Mouse (Mus musculus) hindbrain, embryonic 10.5 days (tissue): ENCODE measurements at regions not wholly inside any gene's neighbourhood (a gene's known extent, or its start where the extent isn't known, plus 50 kb on each side); places are given as distances from the start of the nearest gene placed in this dataset.

Experiments
- DNase-seq: peaks from one replicate; pipeline ENCODE4 v3.0.0-alpha.2; 2017; ENCODE audit warnings: low spot score
- H3K27ac ChIP-seq: fragments of 300-500 bp; sonication (generic); 2 replicates; pipeline ENCODE4 v1.5.1; 2016; ENCODE audit warnings: mild to moderate bottlenecking, moderate library complexity
- H3K27me3 ChIP-seq: fragments of 300-500 bp; sonication (generic); 2 replicates; pipeline ENCODE4 v1.6.1; 2016; ENCODE audit warnings: mild to moderate bottlenecking; ENCODE audit not compliant: poor library complexity, insufficient read depth, severe bottlenecking
- H3K36me3 ChIP-seq: fragments of 300-500 bp; sonication (generic); 2 replicates; pipeline ENCODE4 v1.6.1; 2016; ENCODE audit warnings: mild to moderate bottlenecking, moderate library complexity
- H3K4me1 ChIP-seq: fragments of 300-500 bp; sonication (generic); replicated peaks from 2 replicates; pipeline ENCODE4 v1.6.1; 2016; ENCODE audit warnings: mild to moderate bottlenecking
- H3K4me3 ChIP-seq: fragments of 300-500 bp; sonication (generic); 2 replicates; pipeline ENCODE4 v1.5.1; 2016; ENCODE audit warnings: mild to moderate bottlenecking, moderate library complexity
- H3K9me3 ChIP-seq: fragments of 300-500 bp; sonication (generic); 2 replicates; pipeline ENCODE4 v1.6.1; 2016; ENCODE audit warnings: mild to moderate bottlenecking, moderate library complexity
- WGBS: fragments of 180-500 bp; shearing (Covaris S2); methylation state at CpG from one replicate; pipeline ENCODE4 v1.1.7; 2016; 5-methylcytosine and 5-hydroxymethylcytosine counted together

- Histone ChIP-seq H3K27me3 (peaks cover 7% of the 10 kb centered on the region; the same call in 1 of the 2 replicates), H3K36me3 (no peaks in the 10 kb centered on the region), H3K9me3 (0 out of 2 replicates have a peak, but pooled peaks cover 3% of the 10 kb centered on the region), H3K27ac (no peak overlapping the region), H3K4me1 (peaks cover 9% of the 10 kb centered on the region), H3K4me3 (no peak overlapping the region)
- no peak for DNase-seq
- WGBS, result 71% methylated on average over 14 of the region's 14 CpGs
Measured at GRCm38 (mm10) chr6:127241693-127242425, 89.9 kb upstream of the Ccnd2 start.

DNA sequence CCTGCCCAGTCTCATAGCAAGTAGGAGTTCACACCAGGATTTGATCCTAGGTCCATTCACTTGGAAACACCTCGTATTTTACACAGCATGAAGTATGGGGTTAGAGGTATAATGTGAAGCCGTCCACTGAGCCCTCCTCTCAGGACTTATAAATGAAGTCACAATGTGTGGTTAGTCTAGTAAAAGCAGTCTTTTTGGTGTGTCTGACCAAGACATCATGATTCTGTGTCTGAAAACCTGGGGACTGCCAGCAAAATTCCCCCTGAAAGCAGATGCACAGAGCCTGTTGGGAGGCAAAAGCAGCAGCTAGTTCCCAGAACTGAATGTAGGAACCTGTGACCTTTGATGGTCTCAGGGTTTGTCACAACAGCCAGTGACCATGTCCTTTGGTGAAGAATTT lies 91.0 kb upstream of the Ccnd2 start:
- 0 out of 2 replicates have a peak, but pooled peaks cover 3% of the 10 kb centered on the region for H3K9me3 ChIP-seq
- no peak overlapping the region for H3K4me3 ChIP-seq
- no peak for DNase-seq
- 86% methylated on average over 2 of the region's 2 CpGs for WGBS
- H3K4me1 ChIP-seq, result peaks cover 21% of the 10 kb centered on the region
- H3K36me3 ChIP-seq, result no peaks in the 10 kb centered on the region
- peaks cover 7% of the 10 kb centered on the region; the same call in 1 of the 2 replicates for H3K27me3 ChIP-seq
- no peak overlapping the region for H3K27ac ChIP-seq

DNA sequence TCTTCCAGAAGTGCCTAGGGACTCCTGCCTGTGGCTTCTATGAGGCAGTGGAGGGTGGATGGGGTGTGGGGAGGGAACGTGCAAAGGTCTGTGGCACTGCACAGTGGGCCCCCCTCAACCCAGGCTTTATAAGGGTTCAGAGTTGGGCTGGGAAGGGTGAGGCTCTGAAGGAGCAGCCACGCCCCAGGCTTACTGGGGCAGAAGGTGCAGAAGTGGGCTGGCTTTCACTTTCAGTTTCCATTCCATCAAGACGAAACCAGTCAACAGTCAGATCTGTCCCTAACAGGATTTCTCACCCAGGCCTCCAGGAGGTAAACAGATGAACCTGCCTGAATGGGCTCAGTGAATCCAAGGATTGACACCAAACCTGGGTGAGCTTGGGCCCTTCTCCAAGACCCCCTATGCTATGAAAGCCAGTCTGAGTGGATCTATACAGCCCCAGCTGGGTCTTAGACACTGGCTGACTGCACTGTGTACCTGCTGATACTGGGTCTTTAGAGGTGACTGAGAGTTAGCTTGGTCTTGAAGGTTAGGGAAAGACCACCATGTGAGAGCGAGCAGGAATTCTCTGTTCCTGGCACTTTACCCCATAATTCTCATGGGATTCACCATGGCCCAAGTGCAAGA lies 93.9 kb upstream of the Ccnd2 start:
- Histone ChIP-seq H3K27ac (no peak overlapping the region), H3K4me3 (no peak overlapping the region), H3K9me3 (0 out of 2 replicates have a peak, but pooled peaks cover 3% of the 10 kb centered on the region), H3K4me1 (peaks cover 46% of the 10 kb centered on the region), H3K36me3 (no peaks in the 10 kb centered on the region), H3K27me3 (peaks cover 9% of the 10 kb centered on the region; the same call in 1 of the 2 replicates)
- 85% methylated on average over 4 of the region's 4 CpGs for WGBS
- DNase-seq, result no peak

GRCm38 (mm10) chr6:127246730-127247129 lies 94.7 kb upstream of the Ccnd2 start:
- 0 out of 2 replicates have a peak, but pooled peaks cover 9% of the 10 kb centered on the region for H3K27me3 ChIP-seq

GRCm38 (mm10) chr6:127247343-127247742 lies 95.3 kb upstream of the Ccnd2 start:
- peak overlapping the region; percentile 37; the same call in 1 of the 2 replicates for H3K27ac ChIP-seq
- H3K4me1 ChIP-seq, result peaks cover 60% of the 10 kb centered on the region
- 27% methylated on average over 5 of the region's 5 CpGs for WGBS

More at GRCm38 (mm10) chr6:127246730-127247129, 94.7 kb upstream of the Ccnd2 start:
- Histone ChIP-seq H3K36me3 (no peaks in the 10 kb centered on the region), H3K4me1 (peaks cover 54% of the 10 kb centered on the region), H3K4me3 (no peak overlapping the region), H3K9me3 (0 out of 2 replicates have a peak, but pooled peaks cover 3% of the 10 kb centered on the region), H3K27ac (no peak overlapping the region)
- DNase-seq, result no peak
- 69% methylated on average over 7 of the region's 7 CpGs for whole genome bisulfite sequencing

GRCm38 (mm10) chr6:127250181-127250873 lies 98.3 kb upstream of the Ccnd2 start:
- Histone ChIP-seq H3K4me1 (peaks cover 64% of the 10 kb centered on the region), H3K27me3 (0 out of 2 replicates have a peak, but pooled peaks cover 9% of the 10 kb centered on the region), H3K4me3 (peak overlapping the region; percentile 38; the same call in 1 of the 2 replicates), H3K9me3 (no peaks in the 10 kb centered on the region), H3K36me3 (no peaks in the 10 kb centered on the region), H3K27ac (peak overlapping the region; percentile 84)
- DNase-seq, result peak; percentile 71
- 23% methylated on average over 8 of the region's 8 CpGs for WGBS

More at GRCm38 (mm10) chr6:127247343-127247742, 95.3 kb upstream of the Ccnd2 start:
- H3K9me3 ChIP-seq, result 0 out of 2 replicates have a peak, but pooled peaks cover 3% of the 10 kb centered on the region
- DNase-seq, result no peak
- no peak overlapping the region for H3K4me3 ChIP-seq
- H3K27me3 ChIP-seq, result 0 out of 2 replicates have a peak, but pooled peaks cover 9% of the 10 kb centered on the region
- no peaks in the 10 kb centered on the region for H3K36me3 ChIP-seq

DNA sequence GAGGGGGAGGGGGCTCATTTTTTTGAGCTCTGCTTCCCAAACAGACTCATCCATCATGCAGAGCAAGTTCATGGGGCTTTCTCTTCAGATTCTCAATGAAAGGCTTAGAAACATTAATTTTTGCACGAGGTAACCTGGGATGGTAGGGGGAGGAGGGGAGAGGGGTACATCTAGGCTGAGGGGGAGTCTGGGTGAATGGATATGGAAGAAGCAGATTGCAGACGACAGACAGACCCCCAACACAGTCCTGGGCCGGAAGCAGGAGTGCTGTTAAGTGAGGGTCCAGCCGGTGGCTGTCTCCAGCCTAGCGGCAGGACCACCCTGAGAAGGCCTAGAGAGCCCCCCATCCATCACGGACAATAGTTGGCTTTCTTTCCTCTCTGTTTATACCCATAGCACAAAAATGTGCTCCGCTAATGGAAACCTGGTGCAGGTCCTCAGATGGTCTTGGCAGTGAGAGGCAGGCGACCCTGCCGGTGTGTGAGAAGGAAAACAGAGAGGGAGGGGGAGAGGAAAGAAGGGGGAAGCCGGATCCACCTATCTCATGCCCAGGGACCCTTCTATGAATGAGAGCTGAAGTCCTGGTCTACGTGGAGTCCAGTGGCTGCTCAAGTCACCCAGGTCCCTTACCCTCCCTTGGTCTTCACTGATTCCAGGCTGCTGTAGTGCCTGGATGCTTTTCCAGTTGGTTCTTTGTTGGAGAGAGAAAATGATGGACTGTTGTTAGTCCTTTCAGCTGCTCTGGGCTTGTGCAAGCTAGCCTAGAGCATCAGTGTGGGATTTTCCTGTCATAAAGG lies 99.1 kb upstream of the Ccnd2 start:
- H3K36me3 ChIP-seq, result no peaks in the 10 kb centered on the region
- DNase-seq, result peak; percentile 48
- no peaks in the 10 kb centered on the region for H3K9me3 ChIP-seq
- peak overlapping the region; percentile 38 for H3K4me3 ChIP-seq
- peak overlapping the region; percentile 84 for H3K27ac ChIP-seq
- H3K27me3 ChIP-seq, result 0 out of 2 replicates have a peak, but pooled peaks cover 9% of the 10 kb centered on the region
- H3K4me1 ChIP-seq, result peaks cover 62% of the 10 kb centered on the region
- WGBS, result 8% methylated on average over 11 of the region's 11 CpGs

GRCm38 (mm10) chr6:127251671-127251985 lies 99.6 kb upstream of the Ccnd2 start:
- 2% methylated on average over 5 of the region's 5 CpGs for WGBS
- Histone ChIP-seq H3K9me3 (no peaks in the 10 kb centered on the region), H3K36me3 (no peaks in the 10 kb centered on the region), H3K4me3 (peak overlapping the region; percentile 38), H3K27ac (peak overlapping the region; percentile 84), H3K4me1 (peaks cover 61% of the 10 kb centered on the region), H3K27me3 (0 out of 2 replicates have a peak, but pooled peaks cover 9% of the 10 kb centered on the region)
- DNase-seq, result no peak

- H3K9me3 ChIP-seq, result no peaks in the 10 kb centered on the region
- DNase-seq, result peak; percentile 73
- H3K4me1 ChIP-seq, result peaks cover 56% of the 10 kb centered on the region
- 0 out of 2 replicates have a peak, but pooled peaks cover 9% of the 10 kb centered on the region for H3K27me3 ChIP-seq
- peak overlapping the region; percentile 38 for H3K4me3 ChIP-seq
- 3% methylated on average over 3 of the region's 3 CpGs for WGBS
- peak overlapping the region; percentile 84 for H3K27ac ChIP-seq
- H3K36me3 ChIP-seq, result no peaks in the 10 kb centered on the region
Measured at GRCm38 (mm10) chr6:127252000-127252721, 100.2 kb upstream of the Ccnd2 start.

- DNase-seq, result no peak
- no peak overlapping the region for H3K4me3 ChIP-seq
- WGBS, result 84% methylated on average over 3 of the region's 3 CpGs
- no peaks in the 10 kb centered on the region for H3K9me3 ChIP-seq
- peaks cover 38% of the 10 kb centered on the region for H3K4me1 ChIP-seq
- peak overlapping the region; percentile 16; the same call in 1 of the 2 replicates for H3K27ac ChIP-seq
- H3K27me3 ChIP-seq, result 0 out of 2 replicates have a peak, but pooled peaks cover 5% of the 10 kb centered on the region
- H3K36me3 ChIP-seq, result no peaks in the 10 kb centered on the region
Measured at GRCm38 (mm10) chr6:127253935-127254334, 101.9 kb upstream of the Ccnd2 start.

DNA sequence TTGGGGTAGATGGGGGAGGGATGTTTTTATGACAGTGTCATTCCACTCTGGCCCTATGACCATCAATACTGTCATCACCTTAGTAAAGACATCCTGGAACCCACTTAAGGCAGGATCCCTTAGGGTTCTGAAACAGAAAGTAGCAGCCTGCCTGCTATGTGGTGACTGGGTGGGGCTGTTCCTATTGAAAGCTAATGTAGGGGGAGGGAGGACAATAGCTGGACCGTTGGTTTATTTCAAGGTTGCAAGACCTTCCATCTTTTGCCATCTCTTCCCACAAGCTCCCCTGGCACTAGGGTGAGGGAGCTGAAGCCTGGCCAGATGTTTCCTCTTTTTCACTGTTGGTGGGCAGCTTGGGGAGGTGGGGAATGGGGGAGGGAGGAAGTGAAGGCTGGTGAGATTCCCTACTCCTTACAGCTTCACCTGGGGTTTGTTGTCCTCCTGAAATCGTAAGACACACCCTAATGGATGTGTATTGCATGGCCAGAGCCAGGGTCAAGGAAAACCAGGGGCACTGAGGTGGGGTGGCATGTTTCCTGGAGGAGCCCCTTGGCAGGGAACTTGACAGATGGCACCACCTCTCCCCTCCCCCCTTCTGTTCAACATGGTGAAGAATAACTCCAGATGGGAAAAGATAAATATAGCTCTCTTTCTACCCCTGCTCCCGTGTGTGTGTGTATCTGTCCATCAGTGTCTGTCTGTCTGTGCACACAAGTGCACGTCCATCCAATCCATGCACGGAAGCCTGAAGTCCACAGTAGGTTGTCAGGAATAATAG lies 112.1 kb upstream of the Ccnd2 start:
- no peak overlapping the region for H3K27ac ChIP-seq
- H3K9me3 ChIP-seq, result no peaks in the 10 kb centered on the region
- peaks cover 30% of the 10 kb centered on the region for H3K4me1 ChIP-seq
- no peaks in the 10 kb centered on the region for H3K36me3 ChIP-seq
- H3K4me3 ChIP-seq, result no peak overlapping the region
- H3K27me3 ChIP-seq, result peaks cover 17% of the 10 kb centered on the region
- no peak for DNase-seq
- 83% methylated on average over 5 of the region's 5 CpGs for WGBS
